Mouse (Mus musculus) adrenal gland, postnatal 0 days (tissue): ENCODE measurements around the gene Olfr588-ps1. TPM values are rescaled to one million over a fixed set of nuclear protein-coding genes. Genes with fewer than 3 reads are reported as not detected.

Source experiments
- polyA plus RNA-seq: library from polyadenylated mRNA; unstranded; fragments of >200 nt; fragmentation: Nextera tagmentation; extraction: Ambion mirVana; gene quantifications from 2 replicates; pipeline ENCODE4 v1.2.1, GENCODE M21; 2015

Gene Olfr588-ps1
- not detected in 2 replicates for polyA plus RNA-seq

GRCm38 (mm10) chr7:103140579-103140978 lies at the start of gene Olfr588-ps1:
Gene Olfr588-ps1, plus strand, starts transcription at chr7:103140879.

GRCm38 (mm10) chr7:103097420-103097819 lies 43.3 kb upstream of the Olfr588-ps1 start, which contains the start of gene Olfr585:
Gene Olfr585, plus strand, starts transcription at chr7:103097720.

DNA sequence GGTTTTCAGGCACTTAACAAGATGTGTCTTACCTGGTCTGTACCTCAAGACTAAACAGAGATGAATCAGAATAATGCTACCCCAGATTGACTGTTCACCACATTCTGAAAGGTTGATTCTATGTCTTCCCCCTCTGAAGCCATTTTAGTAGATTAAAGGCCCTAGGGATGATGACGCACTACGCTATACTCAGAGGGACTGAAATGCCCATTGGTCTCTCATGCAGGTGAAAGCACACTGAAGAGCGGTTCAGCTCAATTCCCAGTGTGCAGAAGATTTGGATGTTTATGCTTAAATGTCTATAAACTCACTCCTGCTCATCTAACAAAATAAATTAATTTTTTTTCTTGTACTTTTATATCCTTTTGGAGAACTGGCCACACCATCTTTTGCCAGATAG lies 15.1 kb upstream of the Olfr588-ps1 start, which contains the start of gene Olfr586:
TSS of gene Olfr586 (minus strand) at position 101 of the 400 bp plus-strand sequence.

GRCm38 (mm10) chr7:103156256-103156655 lies 15.6 kb downstream of the Olfr588-ps1 start, which contains the start of gene Olfr589:
Gene Olfr589, minus strand, starts transcription at chr7:103156356.

DNA sequence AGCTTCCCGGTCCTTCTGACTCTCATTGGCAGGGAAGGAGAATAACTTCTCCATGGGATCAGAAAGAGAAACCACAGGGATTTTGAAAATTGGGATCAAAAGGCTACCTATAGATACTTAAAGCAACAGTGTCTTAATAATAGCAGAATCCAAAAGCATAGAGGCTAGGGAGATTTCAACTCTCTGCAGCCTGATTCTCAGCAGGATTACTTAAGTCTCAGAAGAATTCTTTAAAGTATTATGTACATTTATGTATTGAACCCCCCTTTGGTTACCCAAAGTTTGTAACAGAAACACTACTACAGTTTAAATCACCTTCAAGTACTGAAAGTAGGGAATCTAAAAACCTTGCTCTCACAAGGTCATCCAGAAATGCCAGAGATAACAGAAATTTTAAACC lies 37.6 kb downstream of the Olfr588-ps1 start, which contains the start of gene Olfr591:
TSS of gene Olfr591 (minus strand) at position 101 of the 400 bp plus-strand sequence.

GRCm38 (mm10) chr7:103184503-103184902 lies 43.8 kb downstream of the Olfr588-ps1 start, which contains the start of gene Olfr592:
Gene Olfr592, plus strand, starts transcription at chr7:103184803.

Other genes starting within 250 kb of the Olfr588-ps1 start
- not detected in 2 replicates for gene Olfr569, start 250.0 kb upstream of the Olfr588-ps1 start, polyA plus RNA-seq
- gene Olfr570, start 246.3 kb upstream of the Olfr588-ps1 start, polyA plus RNA-seq = not detected in 2 replicates
- gene Olfr571, start 223.3 kb upstream of the Olfr588-ps1 start, polyA plus RNA-seq = not detected in 2 replicates
- gene Olfr572, start 216.5 kb upstream of the Olfr588-ps1 start, polyA plus RNA-seq = not detected in 2 replicates
- gene Olfr573-ps1, start 198.3 kb upstream of the Olfr588-ps1 start, polyA plus RNA-seq = not detected in 2 replicates
- not detected in 2 replicates for gene Olfr574, start 192.4 kb upstream of the Olfr588-ps1 start, polyA plus RNA-seq
- gene Olfr575, start 182.1 kb upstream of the Olfr588-ps1 start, polyA plus RNA-seq = not detected in 2 replicates
- gene Olfr576, start 178.2 kb upstream of the Olfr588-ps1 start, polyA plus RNA-seq = not detected in 2 replicates
- gene Olfr577, start 164.9 kb upstream of the Olfr588-ps1 start, polyA plus RNA-seq = not detected in 2 replicates
- gene Olfr578, start 151.6 kb upstream of the Olfr588-ps1 start, polyA plus RNA-seq = not detected in 2 replicates
- not detected in 2 replicates for gene Olfr582, start 102.9 kb upstream of the Olfr588-ps1 start, polyA plus RNA-seq
- gene Olfr583, start 89.6 kb upstream of the Olfr588-ps1 start, polyA plus RNA-seq = not detected in 2 replicates
- gene Olfr584, start 59.0 kb upstream of the Olfr588-ps1 start, polyA plus RNA-seq = not detected in 2 replicates
- gene Olfr585, start 43.2 kb upstream of the Olfr588-ps1 start, polyA plus RNA-seq = not detected in 2 replicates
- not detected in 2 replicates for gene Olfr586, start 15.2 kb upstream of the Olfr588-ps1 start, polyA plus RNA-seq
- gene Olfr589, start 15.5 kb downstream of the Olfr588-ps1 start, polyA plus RNA-seq = not detected in 2 replicates
- gene Olfr591, start 37.5 kb downstream of the Olfr588-ps1 start, polyA plus RNA-seq = not detected in 2 replicates
- not detected in 2 replicates for gene Olfr592, start 43.9 kb downstream of the Olfr588-ps1 start, polyA plus RNA-seq
- not detected in 2 replicates for gene Olfr593, start 71.0 kb downstream of the Olfr588-ps1 start, polyA plus RNA-seq
- gene Olfr594, start 76.1 kb downstream of the Olfr588-ps1 start, polyA plus RNA-seq = not detected in 2 replicates
- gene Usp17ld, start 111.6 kb downstream of the Olfr588-ps1 start, polyA plus RNA-seq = not detected in 2 replicates
- gene Olfr596, start 164.8 kb downstream of the Olfr588-ps1 start, polyA plus RNA-seq = not detected in 2 replicates
- gene Olfr597, start 175.4 kb downstream of the Olfr588-ps1 start, polyA plus RNA-seq = not detected in 2 replicates
- not detected in 2 replicates for gene Olfr598, start 182.7 kb downstream of the Olfr588-ps1 start, polyA plus RNA-seq
- gene Olfr599, start 195.0 kb downstream of the Olfr588-ps1 start, polyA plus RNA-seq = not detected in 2 replicates
- not detected in 2 replicates for gene Olfr600, start 208.8 kb downstream of the Olfr588-ps1 start, polyA plus RNA-seq
- not detected in 2 replicates for gene Olfr601, start 221.8 kb downstream of the Olfr588-ps1 start, polyA plus RNA-seq
- gene Olfr603, start 245.3 kb downstream of the Olfr588-ps1 start, polyA plus RNA-seq = not detected in 2 replicates